Mouse (Mus musculus): ENCODE measurements around the gene Khnyn. TPM values are rescaled to one million over a fixed set of nuclear protein-coding genes. Genes with fewer than 3 reads are reported as not detected.

Khnyn gene
- total RNA-seq, 4 experiments from 2014 or later = 19.1 to 27.2 (median 25.1) TPM

GRCm38 (mm10) chr14:55873714-55874683 lies 10.7 kb upstream of the Khnyn start:
- DNase-seq = peak; percentile 55

- no peak for DNase-seq
Measured at GRCm38 (mm10) chr14:55877469-55878315, 7.1 kb upstream of the Khnyn start.

- DNase-seq = no peak
Measured at GRCm38 (mm10) chr14:55878316-55878940, 6.3 kb upstream of the Khnyn start.

- DNase-seq = peak; percentile 57
Measured at GRCm38 (mm10) chr14:55879623-55880022, 5.1 kb upstream of the Khnyn start.

- DNase-seq = no peak
Measured at GRCm38 (mm10) chr14:55880982-55881381, 3.8 kb upstream of the Khnyn start.

DNA sequence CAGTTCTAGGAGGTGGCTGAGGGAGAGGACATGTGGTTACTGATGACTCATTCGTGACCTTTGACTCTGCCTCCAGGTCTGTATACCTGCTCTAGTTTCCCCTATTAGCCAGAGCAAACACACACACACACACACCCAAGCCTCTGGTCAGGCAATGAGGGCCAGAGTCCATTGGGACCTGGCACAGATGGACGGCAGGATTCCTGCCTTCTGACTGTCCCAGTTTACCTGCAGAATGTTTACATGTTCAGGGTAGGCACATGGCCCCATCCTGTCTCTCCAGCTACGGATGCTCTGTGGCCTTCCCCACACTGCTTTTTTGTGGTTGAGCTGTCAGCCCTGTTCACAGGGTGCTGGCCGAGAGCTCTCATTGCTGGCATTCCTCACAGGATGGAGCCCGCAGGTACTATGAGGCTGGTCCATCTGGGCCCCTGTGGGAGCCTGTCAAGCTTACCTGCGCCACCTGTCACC lies 2.5 kb upstream of the Khnyn start:
- DNase-seq = no peak

- no peak for DNase-seq
Measured at GRCm38 (mm10) chr14:55883149-55883661, 1.5 kb upstream of the Khnyn start.

DNA sequence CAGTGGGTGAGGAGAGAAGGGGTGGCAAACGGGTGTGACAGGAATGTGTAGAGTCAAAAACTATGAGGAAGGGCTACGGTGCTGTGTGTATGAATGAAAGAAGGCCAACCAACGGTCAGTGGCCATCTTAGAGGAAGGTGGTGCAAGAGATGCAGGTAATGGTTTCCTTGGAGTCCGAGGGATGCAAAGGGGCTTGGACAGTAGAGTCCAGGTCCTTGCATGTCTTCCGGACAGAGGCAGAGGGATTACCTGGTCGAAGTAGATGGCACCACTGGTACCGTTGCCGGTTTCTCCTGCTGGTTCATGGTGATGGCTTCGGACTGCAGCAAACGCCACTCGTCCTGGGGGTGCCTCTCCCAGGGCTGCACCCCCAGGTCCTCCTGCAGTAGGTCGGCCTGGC lies 1.1 kb upstream of the Khnyn start:
- no peak for DNase-seq

- peak; percentile 77 for DNase-seq
Measured at GRCm38 (mm10) chr14:55884166-55884565, 581 bp upstream of the Khnyn start, which contains the start of gene Cbln3. Gene Cbln3 (minus strand): TSS chr14:55884392.

- no peak for DNase-seq
Measured at GRCm38 (mm10) chr14:55885114-55885790, 505 bp downstream of the Khnyn start.

DNA sequence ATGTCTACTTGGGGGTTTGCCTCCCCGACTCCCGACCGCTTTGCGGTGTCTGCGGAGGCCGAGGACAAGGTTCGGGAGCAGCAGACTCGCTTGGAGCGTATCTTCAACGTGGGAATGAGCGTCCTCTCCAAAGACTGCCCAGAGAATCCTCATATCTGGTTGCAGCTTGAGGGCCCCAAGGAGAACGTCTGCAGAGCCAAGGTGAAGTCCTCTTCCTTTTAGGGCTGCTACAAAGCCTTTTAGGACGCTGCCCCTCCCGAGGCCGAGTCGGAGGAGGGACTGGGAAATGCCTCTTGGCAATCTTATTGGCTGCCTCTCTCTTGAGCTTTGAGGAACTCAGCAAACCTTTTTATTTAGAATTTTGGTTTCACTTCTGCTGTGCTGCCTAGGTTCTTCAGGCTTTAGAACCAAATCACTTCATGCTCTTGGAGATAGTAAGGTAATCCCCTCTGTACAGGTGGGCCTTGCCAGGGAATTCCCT lies 1.1 kb downstream of the Khnyn start:
- DNase-seq = no peak

DNA sequence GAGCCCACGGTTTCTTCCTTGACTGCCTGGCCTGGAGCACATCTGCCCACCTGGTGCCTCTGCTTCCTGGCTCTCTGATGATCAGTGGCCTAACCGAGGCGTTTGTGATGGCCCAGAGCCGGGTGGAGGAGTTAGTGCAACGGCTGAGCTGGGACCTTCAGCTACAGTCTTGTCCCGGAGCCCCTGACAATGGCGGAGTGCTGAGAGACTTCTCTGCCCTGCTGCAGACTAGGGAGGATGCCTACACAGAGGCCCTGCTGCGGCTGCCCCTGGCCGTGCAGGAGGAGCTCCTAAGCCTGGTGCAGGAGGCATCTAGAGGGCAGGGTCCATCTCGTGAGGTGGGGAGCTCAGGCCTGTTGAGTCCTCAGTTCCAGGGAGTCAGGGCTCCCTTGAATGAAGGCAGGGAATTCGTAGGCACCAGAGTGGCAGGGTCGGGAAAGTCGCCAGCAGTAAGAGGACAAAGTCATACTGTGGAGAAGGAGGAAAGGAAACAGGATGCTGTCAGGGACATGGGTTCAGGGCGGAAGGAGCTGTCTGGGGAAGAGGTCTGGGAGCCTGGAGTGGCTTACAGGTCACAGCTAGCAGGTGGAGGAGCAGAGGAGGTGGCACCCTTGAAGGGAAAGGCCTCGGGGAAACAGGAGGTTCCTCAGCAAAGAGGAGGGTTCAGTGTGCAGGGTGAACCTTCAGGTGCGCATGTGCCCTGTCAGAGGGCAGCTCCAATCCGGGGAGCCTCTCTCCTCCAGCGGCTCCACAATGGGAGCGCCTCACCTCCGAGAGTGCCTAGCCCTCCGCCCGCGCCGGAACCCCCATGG lies 2.0 kb downstream of the Khnyn start:
- no peak for DNase-seq

DNA sequence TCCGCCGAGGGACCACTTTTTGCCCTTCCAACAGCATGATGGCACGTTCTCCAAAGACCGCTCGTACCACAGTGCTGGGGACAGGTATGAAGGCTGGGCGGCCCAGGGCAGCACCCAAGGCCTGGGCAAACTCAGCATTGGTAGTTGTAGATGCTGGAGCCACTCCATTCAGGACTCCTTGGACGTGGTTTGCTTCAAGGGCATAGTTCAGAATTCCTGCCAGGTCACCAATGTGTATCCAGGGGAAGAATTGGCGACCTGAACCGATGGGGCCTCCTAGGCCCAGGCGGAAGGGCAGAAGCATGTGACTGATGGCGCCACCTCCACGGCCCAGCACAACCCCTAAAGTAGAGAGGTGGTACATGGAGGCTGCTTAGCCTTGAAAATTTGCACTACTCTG lies 12.9 kb downstream of the Khnyn start:
- DNase-seq = no peak

GRCm38 (mm10) chr14:55898947-55899346 lies 14.2 kb downstream of the Khnyn start:
- no peak for DNase-seq

DNA sequence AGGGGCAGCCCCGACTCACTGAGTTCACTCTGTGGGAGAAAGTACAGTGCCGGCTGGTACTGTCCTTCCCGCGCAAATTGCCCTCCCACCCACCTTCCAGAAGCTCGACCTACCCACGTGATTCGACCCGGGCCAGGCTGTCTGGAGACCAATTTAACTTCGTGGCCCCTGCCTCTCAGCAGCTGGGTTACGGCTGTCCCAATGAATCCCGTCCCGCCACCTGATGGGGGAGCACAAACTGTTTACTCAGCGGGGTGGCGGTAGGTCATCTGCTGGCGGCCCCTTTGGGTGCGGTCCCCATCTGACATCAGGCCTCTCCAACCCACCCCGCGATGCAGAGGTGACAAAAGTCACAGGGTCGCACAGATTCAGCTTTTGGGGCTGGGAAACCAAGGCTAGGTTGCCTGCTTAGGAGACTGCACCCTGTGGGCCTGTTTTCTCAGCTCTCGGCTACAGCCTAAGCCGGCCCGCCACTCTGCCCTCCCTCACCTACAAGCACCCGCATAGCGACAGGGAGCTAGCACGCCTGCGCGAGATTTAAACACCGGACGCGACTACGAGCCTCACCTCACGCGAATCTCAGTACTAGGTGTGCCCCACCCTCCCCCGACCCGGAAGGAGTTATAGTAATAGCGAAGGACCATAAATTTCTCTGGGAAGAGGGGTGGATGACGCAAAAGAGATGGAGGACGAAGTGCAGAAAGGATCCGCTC lies 15.1 kb downstream of the Khnyn start, which contains the start of gene Sdr39u1:
Sdr39u1 (minus strand) TSS at position 593 of the 713 bp plus-strand sequence.
- peak; percentile 86 for DNase-seq

DNA sequence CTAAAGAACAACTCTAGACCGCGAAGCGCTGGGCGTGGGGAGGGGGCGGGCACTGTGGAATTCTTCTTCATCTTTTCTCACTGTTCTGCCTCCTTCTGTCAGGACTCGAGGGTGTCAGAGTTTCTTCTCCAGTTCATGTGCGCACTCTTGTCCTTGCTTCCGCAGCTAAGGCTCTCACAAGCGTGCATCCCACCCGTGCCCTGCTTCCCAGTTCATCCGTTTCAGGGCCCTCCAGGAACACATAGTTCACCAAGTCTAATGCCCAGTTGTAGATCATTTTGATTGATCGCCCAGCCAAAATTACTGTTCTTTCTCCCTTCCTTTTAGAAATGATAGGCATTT lies 15.6 kb downstream of the Khnyn start:
- no peak for DNase-seq

- no peak for DNase-seq
Measured at GRCm38 (mm10) chr14:55905518-55905917, 20.8 kb downstream of the Khnyn start.

DNA sequence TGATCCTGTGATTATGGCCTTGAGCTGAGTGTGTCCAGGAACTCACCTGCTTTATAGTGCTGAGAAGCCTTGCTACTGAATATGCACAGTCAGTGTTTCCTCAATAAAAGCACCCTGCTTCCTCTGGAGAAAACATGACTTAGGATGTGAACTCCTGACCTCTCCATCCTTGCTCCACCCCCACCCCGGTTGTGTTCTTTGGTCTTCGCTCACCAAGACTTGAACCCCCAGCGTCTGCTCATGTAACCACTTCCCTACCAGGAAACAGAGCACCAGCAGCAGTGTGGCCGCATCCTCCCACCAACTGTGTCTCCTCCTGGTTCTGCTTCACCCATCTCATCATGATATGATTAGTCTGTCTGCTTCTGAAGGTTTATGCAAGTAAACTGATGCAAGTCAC lies 28.7 kb downstream of the Khnyn start:
- DNase-seq = no peak

DNA sequence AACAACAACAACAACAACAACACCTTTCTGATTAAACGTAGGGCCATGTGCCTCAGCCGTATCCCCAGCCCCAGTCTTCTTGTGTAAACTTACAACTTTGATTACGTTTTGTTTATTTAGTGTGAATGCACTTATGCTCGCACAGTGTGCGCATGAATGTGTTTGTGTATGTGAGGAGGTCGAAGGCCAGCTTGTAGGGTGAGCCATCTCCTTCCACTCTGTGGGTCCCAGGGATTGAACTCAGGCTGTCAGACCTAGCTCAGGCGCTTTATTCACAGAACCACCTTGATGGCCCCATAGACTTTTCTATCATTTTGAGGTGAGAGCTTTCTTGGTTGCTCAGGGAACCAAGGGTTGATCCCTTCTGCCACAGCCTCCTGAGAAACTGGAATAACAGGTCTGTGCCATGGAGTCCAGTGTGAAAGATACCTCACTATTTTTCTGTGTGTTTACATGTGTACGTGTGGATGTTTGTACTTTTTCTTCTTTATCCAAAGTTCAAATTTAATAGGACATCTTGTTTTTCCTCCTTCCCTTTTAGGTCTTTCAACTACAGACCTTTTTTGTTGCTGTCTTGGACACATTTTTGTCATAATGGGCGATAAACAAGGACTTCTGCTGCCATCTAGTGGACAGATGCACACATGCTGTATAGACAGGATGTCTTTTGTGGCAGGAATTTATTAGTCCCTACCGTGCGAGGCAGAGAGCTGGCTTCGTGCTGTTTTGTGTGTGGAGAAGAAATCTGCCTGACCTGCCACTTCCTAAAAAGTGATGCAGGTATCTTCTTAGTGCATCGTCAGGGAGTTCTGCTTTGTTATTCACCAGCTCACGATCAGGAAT lies 33.7 kb downstream of the Khnyn start:
- DNase-seq = peak; percentile 38
